Mouse (Mus musculus) forebrain, embryonic 14.5 days (tissue): Measurements from ENCODE around the gene Scube1. TPM values are rescaled to one million over a fixed set of nuclear protein-coding genes. Genes with fewer than 3 reads are reported as not detected.

ENCODE experiments used
- ATAC-seq: fragments of 200-750 bp; cut with Nextera tagmentation; 2 replicates; pipeline ENCODE4 v1.8.0; 2017; ENCODE audit warnings: mild to moderate bottlenecking, moderate library complexity
- DNase-seq: peaks from one replicate; pipeline ENCODE4 v3.0.0-alpha.2; 2015; ENCODE audit warnings: low spot score
- H3K27ac ChIP-seq: fragments of 300-500 bp; sonication (generic); 2 replicates; pipeline ENCODE4 v1.5.1; 2014; ENCODE audit warnings: low read depth, mild to moderate bottlenecking, control low read depth, low read length, moderate library complexity
- H3K27me3 ChIP-seq: fragments of 300-500 bp; sonication (generic); replicated peaks from 2 replicates; pipeline ENCODE4 v1.6.1; 2014; ENCODE audit warnings: low read length, control low read depth, mixed read lengths; ENCODE audit not compliant: control insufficient read depth, insufficient read depth
- H3K36me3 ChIP-seq: fragments of 300-500 bp; sonication (generic); 2 replicates; pipeline ENCODE4 v1.6.1; 2014; ENCODE audit warnings: low read length, control low read depth; ENCODE audit not compliant: control insufficient read depth, insufficient read depth
- H3K4me1 ChIP-seq: fragments of 300-500 bp; sonication (generic); 2 replicates; pipeline ENCODE4 v1.6.1; 2014; ENCODE audit warnings: antibody characterized with exemption, low read length, control low read depth; ENCODE audit not compliant: control insufficient read depth, insufficient read depth
- H3K4me2 ChIP-seq: fragments of 300-500 bp; sonication (generic); 2 replicates; pipeline ENCODE4 v1.6.1; 2014; ENCODE audit warnings: mild to moderate bottlenecking, control low read depth, low read length
- H3K4me3 ChIP-seq: fragments of 300-500 bp; sonication (generic); 2 replicates; pipeline ENCODE4 v1.5.1; 2014; ENCODE audit warnings: low read depth, low read length, control low read depth
- H3K9ac ChIP-seq: fragments of 300-500 bp; sonication (generic); 2 replicates; pipeline ENCODE4 v1.6.1; 2014; ENCODE audit warnings: mild to moderate bottlenecking, low read length, control low read depth, moderate library complexity
- H3K9me3 ChIP-seq: fragments of 300-500 bp; sonication (generic); replicated peaks from 2 replicates; pipeline ENCODE4 v1.6.1; 2016; ENCODE audit warnings: low read length, control low read depth, mixed read lengths; ENCODE audit not compliant: control insufficient read depth
- WGBS: fragments of 180-500 bp; shearing (Covaris S2); extraction: QIAGEN DNeasy Blood & Tissue Kit; methylation state at CpG from one replicate; pipeline ENCODE4 v1.1.7; 2014; 5-methylcytosine and 5-hydroxymethylcytosine counted together
- polyA plus RNA-seq: library from polyadenylated mRNA; unstranded; fragments of >200 nt; fragmentation: Nextera tagmentation; extraction: Ambion mirVana; gene quantifications from 2 replicates; pipeline ENCODE4 v1.2.1, GENCODE M21; 2014

The Scube1 gene
- polyA plus RNA-seq, 1 experiment from 2014 or later = 8.2 TPM

DNA sequence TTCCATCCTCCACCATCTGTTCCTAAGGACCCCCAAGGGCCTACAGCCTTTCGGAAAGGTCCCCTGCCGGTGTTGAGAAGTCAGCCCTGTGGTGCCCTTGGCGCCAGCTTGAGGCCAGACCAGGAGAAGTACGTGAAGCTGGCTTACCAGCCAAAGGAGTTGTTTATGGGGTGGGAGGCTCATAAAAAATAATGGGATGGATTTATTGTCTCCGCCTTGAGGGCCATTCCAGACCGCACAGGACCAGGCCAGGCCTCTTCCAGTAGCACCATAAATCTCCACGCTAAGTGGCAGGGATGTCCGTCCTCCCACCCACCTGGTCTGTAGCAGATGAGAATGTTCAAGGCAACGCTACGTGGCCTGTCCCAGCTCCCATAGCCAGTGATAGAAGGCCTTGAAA lies 58.4 kb downstream of the Scube1 start:
- Histone ChIP-seq H3K9me3 (no peaks in the 10 kb centered on the region), H3K4me1 (peaks cover 8% of the 10 kb centered on the region), H3K36me3 (no peaks in the 10 kb centered on the region), H3K4me3 (no peak overlapping the region), H3K27me3 (no peaks in the 10 kb centered on the region), H3K4me2 (no peak overlapping the region), H3K9ac (no peak overlapping the region), H3K27ac (no peak overlapping the region)
- no peak for ATAC-seq
- no peak for DNase-seq
- 91% methylated on average over 10 of the region's 10 CpGs for WGBS

DNA sequence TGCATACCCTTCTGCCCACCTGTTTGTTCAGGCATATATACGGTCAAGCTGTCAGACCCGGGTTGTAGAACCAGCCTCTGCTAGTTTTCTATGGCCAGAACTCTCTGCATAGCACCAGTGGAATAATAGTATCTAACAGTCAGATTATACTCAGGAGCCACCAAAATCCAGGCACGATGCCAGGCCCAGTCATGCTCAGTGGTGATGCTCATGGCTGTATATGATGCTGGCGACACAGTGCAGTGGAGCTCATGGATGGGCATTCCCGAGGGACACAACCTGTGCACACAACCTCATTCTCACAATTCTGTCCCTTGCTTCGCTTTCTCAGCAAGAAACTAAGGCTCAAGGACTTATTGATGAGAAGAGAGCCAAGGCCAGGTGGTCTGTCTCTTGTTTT lies 58.8 kb downstream of the Scube1 start:
- H3K36me3 ChIP-seq = no peaks in the 10 kb centered on the region
- H3K4me2 ChIP-seq = no peak overlapping the region
- no peak overlapping the region for H3K27ac ChIP-seq
- H3K9me3 ChIP-seq = no peaks in the 10 kb centered on the region
- no peak overlapping the region for H3K9ac ChIP-seq
- DNase-seq (peak; percentile 31), ATAC-seq (no peak)
- no peaks in the 10 kb centered on the region for H3K27me3 ChIP-seq
- H3K4me1 ChIP-seq = peaks cover 8% of the 10 kb centered on the region
- H3K4me3 ChIP-seq = no peak overlapping the region
- 81% methylated on average over 6 of the region's 6 CpGs for WGBS

DNA sequence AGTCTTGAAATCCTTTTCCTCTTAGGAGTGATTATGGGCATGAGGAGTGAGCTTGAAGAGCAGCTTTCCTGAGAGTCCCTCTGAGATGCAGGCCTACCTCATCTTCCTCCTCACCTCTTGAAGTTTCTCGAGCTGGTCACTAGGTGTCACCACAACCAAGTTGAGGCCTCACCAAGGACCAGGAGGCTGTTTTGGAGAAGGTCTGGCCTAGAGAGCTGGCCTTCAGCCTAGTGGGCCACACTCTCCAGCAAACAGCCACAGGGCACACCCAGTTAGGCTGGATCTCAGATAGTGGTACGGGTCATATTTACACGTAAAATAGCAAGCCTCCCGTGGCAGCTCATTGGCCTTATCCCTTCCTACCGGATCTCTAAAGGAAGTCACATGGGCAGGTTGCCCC lies 60.1 kb downstream of the Scube1 start:
- no peak overlapping the region for H3K4me2 ChIP-seq
- no peak overlapping the region for H3K27ac ChIP-seq
- H3K9ac ChIP-seq = no peak overlapping the region
- ATAC-seq = peak; percentile 60
- no peaks in the 10 kb centered on the region for H3K9me3 ChIP-seq
- H3K27me3 ChIP-seq = no peaks in the 10 kb centered on the region
- H3K36me3 ChIP-seq = no peaks in the 10 kb centered on the region
- peak; percentile 76 for DNase-seq
- peaks cover 8% of the 10 kb centered on the region for H3K4me1 ChIP-seq
- 59% methylated on average over 5 of the region's 5 CpGs for WGBS
- no peak overlapping the region for H3K4me3 ChIP-seq

DNA sequence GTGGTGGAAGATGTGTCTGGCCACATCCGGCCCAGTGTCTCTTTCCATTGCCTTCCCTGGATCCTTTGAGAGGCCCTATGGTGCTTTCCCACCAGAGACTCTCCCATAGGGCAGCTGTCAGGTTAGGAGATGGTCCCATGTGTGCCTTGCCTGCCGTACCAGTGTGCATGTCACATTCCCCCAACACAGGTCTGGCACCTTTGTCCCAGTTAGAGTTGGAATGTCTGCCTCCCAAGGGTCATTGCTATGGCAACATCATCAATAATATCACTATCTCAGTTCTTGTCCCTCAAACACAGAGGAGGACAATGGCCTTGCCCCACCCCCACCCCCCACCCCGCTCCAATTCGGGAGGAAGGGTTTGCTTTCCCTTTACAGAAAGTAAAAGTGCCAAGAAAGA lies 61.8 kb downstream of the Scube1 start:
- H3K9ac ChIP-seq = no peak overlapping the region
- H3K4me1 ChIP-seq = peaks cover 8% of the 10 kb centered on the region
- no peak for ATAC-seq
- no peaks in the 10 kb centered on the region for H3K9me3 ChIP-seq
- no peak for DNase-seq
- no peak overlapping the region for H3K4me2 ChIP-seq
- H3K27me3 ChIP-seq = no peaks in the 10 kb centered on the region
- H3K36me3 ChIP-seq = no peaks in the 10 kb centered on the region
- H3K27ac ChIP-seq = no peak overlapping the region
- H3K4me3 ChIP-seq = no peak overlapping the region
- 57% methylated on average over 4 of the region's 4 CpGs for WGBS

DNA sequence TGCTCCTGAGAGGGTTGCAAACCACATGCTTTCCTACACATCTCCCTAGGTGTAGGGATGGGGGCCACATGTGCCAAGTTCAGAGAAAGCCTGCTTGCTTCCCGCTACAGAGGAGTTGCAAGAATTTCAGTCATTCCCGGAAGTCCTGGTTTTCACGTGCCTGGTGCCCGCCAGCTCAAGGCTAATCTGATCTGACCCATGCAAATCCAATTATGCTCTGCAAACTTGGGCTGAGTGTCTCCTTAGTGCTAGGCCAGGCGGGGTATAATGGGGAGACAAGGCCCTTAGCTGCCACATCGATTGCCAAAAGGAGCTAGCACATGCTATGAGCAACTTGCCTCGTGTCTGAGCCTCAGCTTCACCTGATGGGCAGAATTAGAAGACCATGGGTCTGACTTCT lies 62.7 kb downstream of the Scube1 start:
- Histone ChIP-seq H3K36me3 (no peaks in the 10 kb centered on the region), H3K9ac (no peak overlapping the region), H3K4me3 (no peak overlapping the region), H3K27me3 (no peaks in the 10 kb centered on the region), H3K27ac (no peak overlapping the region), H3K4me1 (peaks cover under 1% of the 10 kb centered on the region), H3K9me3 (no peaks in the 10 kb centered on the region), H3K4me2 (no peak overlapping the region)
- ATAC-seq = no peak
- DNase-seq = no peak
- 62% methylated on average over 7 of the region's 7 CpGs for WGBS

DNA sequence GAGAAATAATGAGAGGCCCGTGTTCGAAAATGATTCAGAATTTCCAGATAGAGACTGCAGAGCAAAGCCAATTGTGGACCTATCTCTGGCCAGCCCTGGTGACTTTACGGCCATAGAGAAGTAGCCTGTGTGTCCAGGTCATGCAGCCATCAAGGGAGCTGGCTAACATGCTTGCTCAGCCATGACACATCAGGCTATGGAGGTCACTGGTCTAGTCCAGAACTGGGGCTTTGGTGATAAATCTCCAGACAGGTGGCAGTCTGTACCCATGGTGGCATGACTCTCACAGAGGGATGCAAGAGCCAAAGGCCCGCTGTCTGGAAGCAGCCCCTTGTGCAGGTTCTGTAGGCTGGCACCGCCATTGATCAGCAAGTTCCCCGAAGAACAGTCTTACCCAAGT lies 82.3 kb downstream of the Scube1 start:
- DNase-seq (no peak), ATAC-seq (no peak)
- H3K36me3 ChIP-seq = no peaks in the 10 kb centered on the region

DNA sequence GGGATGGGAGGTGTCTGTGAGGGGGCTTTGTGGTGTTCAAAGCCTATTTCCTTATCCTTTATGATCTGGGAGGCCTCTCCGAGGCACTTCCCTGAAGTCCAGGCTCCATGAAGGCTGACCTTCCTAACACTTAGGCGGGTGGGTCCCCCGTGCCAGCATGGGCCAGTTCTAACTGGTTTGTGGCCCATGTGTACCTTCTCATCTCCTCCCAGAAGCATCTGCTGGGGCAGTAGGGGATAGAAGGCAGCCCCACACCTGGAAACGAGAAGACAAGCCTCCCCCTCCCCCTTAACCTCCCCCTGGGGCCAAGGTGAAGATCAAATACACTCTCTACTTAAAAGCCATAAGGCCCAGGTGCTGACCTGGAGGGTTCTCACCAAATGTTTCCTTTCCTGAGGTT lies 84.6 kb downstream of the Scube1 start:
- Histone ChIP-seq H3K4me2 (no peak overlapping the region), H3K4me3 (no peak overlapping the region), H3K27ac (no peak overlapping the region), H3K36me3 (no peaks in the 10 kb centered on the region), H3K9me3 (no peaks in the 10 kb centered on the region), H3K9ac (no peak overlapping the region), H3K4me1 (no peaks in the 10 kb centered on the region), H3K27me3 (no peaks in the 10 kb centered on the region)
- DNase-seq (no peak), ATAC-seq (no peak)
- 80% methylated on average over 4 of the region's 4 CpGs for WGBS

More for the DNA sequence above, 82.3 kb downstream of the Scube1 start:
- H3K9ac ChIP-seq = no peak overlapping the region
- no peaks in the 10 kb centered on the region for H3K4me1 ChIP-seq
- no peaks in the 10 kb centered on the region for H3K27me3 ChIP-seq
- 97% methylated on average over 6 of the region's 6 CpGs for WGBS
- H3K4me2 ChIP-seq = no peak overlapping the region
- no peaks in the 10 kb centered on the region for H3K9me3 ChIP-seq
- H3K4me3 ChIP-seq = no peak overlapping the region
- no peak overlapping the region for H3K27ac ChIP-seq

DNA sequence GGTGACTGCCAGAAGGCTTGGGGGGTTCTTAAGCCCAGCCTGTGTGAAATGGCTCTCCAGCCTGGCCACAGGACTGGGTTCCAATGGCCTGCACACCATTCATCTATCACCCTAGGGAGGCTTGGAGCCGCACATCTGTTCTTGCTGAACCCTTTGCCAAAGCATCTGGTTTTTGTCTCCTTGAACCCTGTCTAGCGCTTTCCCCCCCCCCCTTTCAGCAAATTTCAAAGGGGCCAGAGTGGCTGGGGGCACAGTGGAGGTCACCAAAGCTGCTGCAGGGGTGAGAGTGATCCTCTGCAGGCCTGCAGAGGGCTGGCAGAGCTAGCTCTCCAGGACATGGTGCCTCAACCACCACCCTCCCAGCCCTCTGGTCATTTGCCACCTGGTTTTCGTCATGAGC lies 85.7 kb downstream of the Scube1 start:
- no peak overlapping the region for H3K27ac ChIP-seq
- no peaks in the 10 kb centered on the region for H3K36me3 ChIP-seq
- H3K4me1 ChIP-seq = no peaks in the 10 kb centered on the region
- no peak for DNase-seq
- H3K9me3 ChIP-seq = no peaks in the 10 kb centered on the region
- no peak overlapping the region for H3K9ac ChIP-seq
- no peak for ATAC-seq
- no peak overlapping the region for H3K4me2 ChIP-seq
- H3K27me3 ChIP-seq = no peaks in the 10 kb centered on the region
- no peak overlapping the region for H3K4me3 ChIP-seq
- 60% methylated on average over 3 of the region's 3 CpGs for WGBS

DNA sequence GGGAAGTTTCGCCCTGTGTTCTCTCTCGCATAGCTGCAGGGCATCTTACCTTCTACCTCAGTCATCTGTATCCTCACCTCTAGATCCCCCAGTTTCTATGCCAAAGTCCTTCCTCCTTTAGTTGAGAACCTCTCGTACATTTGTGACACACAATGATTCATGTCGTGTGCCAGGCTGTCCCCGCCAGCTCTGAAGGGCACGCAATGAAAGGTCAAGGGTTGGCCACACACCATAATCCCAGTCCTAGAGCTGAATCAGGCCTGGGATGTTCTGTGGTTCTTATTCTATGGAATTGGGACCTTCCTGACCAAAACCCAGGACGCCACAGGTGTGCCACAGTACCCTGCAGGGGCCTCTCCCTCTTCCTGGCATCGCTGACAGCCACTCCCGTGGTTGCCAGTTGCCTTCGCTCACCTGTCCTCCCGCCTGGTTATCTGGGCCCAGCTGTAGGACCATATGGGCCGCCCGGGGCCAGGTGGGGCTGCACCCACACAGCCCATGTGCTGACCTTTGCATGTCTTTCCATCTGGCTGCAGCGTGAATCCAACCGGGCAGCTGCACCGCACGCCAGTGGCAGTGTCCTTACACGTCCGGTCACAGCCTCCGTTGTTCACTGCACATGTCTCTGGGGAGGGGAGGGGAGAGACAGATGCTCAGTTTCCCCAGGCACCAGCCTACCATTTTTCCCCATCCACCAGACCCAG lies 86.5 kb downstream of the Scube1 start:
- Histone ChIP-seq H3K4me2 (no peak overlapping the region), H3K27me3 (no peaks in the 10 kb centered on the region), H3K4me3 (no peak overlapping the region), H3K9me3 (no peaks in the 10 kb centered on the region), H3K4me1 (no peaks in the 10 kb centered on the region), H3K9ac (no peak overlapping the region), H3K36me3 (no peaks in the 10 kb centered on the region), H3K27ac (no peak overlapping the region)
- ATAC-seq (no peak), DNase-seq (no peak)
- 95% methylated on average over 20 of the region's 20 CpGs for WGBS
